Mouse (Mus musculus): Measurements from ENCODE around the gene Hdac10. TPM values are rescaled to one million over a fixed set of nuclear protein-coding genes. Genes with fewer than 3 reads are reported as not detected.
A peak's percentile ranks its signal among the peaks of the same experiment; 100 is the strongest.

The Hdac10 gene
- total and polyA plus RNA-seq, 2 experiments = 10.0 to 22.0 TPM

GRCm38 (mm10) chr15:89141905-89142304 is 13.4 kb upstream of the Hdac10 start:
- no peak for TF ChIP-seq POLR2A (IDR thresholded peaks at IDR 0.05; ENCODE audit: extremely low read depth, insufficient read depth, low read length)
- TF ChIP-seq CTCF (IDR thresholded peaks at IDR 0.05; ENCODE audit: low read depth, low read length) = no peak
- Histone ChIP-seq H3K79me2 (ENCODE audit: control insufficient read depth, insufficient read depth, low read length) (no peaks in the 10 kb centered on the region), H3K27me3 (ENCODE audit: control insufficient read depth, insufficient read depth, low read length) (peaks cover 10% of the 10 kb centered on the region), H3K9ac (ENCODE audit: low read depth, low read length) (no peak overlapping the region), H3K36me3 (ENCODE audit: control insufficient read depth, insufficient read depth, low read length) (no peaks in the 10 kb centered on the region), H3K27ac (replicated peaks; ENCODE audit: insufficient read depth, low read depth, low read length) (0 out of 2 replicates have a peak overlapping the region, but pooled peaks have one; percentile 18), H3K4me3 (ENCODE audit: insufficient read depth, low read depth, low read length) (no peak overlapping the region), H3K4me1 (ENCODE audit: control insufficient read depth, insufficient read depth, low read length) (no peaks in the 10 kb centered on the region)
- no peak for DNase-seq (ENCODE audit: extremely low read depth, low read depth, low spot score)
- WGBS = 64% methylated on average over 4 of the region's 4 CpGs

- Histone ChIP-seq H3K79me2 (ENCODE audit: control insufficient read depth, insufficient read depth, low read length) (no peaks in the 10 kb centered on the region), H3K36me3 (ENCODE audit: control insufficient read depth, insufficient read depth, low read length) (no peaks in the 10 kb centered on the region), H3K4me3 (ENCODE audit: insufficient read depth, low read depth, low read length) (no peak overlapping the region), H3K9ac (ENCODE audit: low read depth, low read length) (no peak overlapping the region), H3K27ac (replicated peaks; ENCODE audit: insufficient read depth, low read depth, low read length) (no peak overlapping the region), H3K27me3 (ENCODE audit: control insufficient read depth, insufficient read depth, low read length) (peaks cover 8% of the 10 kb centered on the region), H3K4me1 (ENCODE audit: control insufficient read depth, insufficient read depth, low read length) (no peaks in the 10 kb centered on the region)
- no peak for DNase-seq (ENCODE audit: extremely low read depth, low read depth, low spot score)
- TF ChIP-seq POLR2A (IDR thresholded peaks at IDR 0.05; ENCODE audit: extremely low read depth, insufficient read depth, low read length) = no peak
- no peak for TF ChIP-seq CTCF (IDR thresholded peaks at IDR 0.05; ENCODE audit: low read depth, low read length)
- WGBS = 20% methylated on average over 5 of the region's 5 CpGs
These were observed 12.9 kb upstream of the Hdac10 start for GRCm38 (mm10) chr15:89141443-89141842.

- H3K27me3 ChIP-seq (ENCODE audit: control insufficient read depth, insufficient read depth, low read length) = 0 out of 2 replicates have a peak, but pooled peaks cover 2% of the 10 kb centered on the region
- no peak for DNase-seq (ENCODE audit: extremely low read depth, low read depth, low spot score)
- peak within 1 kb of the TSS; percentile 79 for H3K4me3 ChIP-seq (ENCODE audit: insufficient read depth, low read depth, low read length)
- no peaks in the 10 kb centered on the region for H3K79me2 ChIP-seq (ENCODE audit: control insufficient read depth, insufficient read depth, low read length)
- H3K9ac ChIP-seq (ENCODE audit: low read depth, low read length) = peak within 1 kb of the TSS; percentile 84
- no peaks in the 10 kb centered on the region for H3K4me1 ChIP-seq (ENCODE audit: control insufficient read depth, insufficient read depth, low read length)
- peak within 1 kb of the TSS; percentile 59 for H3K27ac ChIP-seq (replicated peaks; ENCODE audit: insufficient read depth, low read depth, low read length)
- TF ChIP-seq CTCF (IDR thresholded peaks at IDR 0.05; ENCODE audit: low read depth, low read length) = no peak
- TF ChIP-seq POLR2A (IDR thresholded peaks at IDR 0.05; ENCODE audit: extremely low read depth, insufficient read depth, low read length) = no peak
- 2% methylated on average over 21 of the region's 21 CpGs for WGBS
- H3K36me3 ChIP-seq (ENCODE audit: control insufficient read depth, insufficient read depth, low read length) = no peaks in the 10 kb centered on the region
These were observed 12.3 kb upstream of the Hdac10 start, which contains the start of gene Mapk12 for GRCm38 (mm10) chr15:89140659-89141252. TSS of gene Mapk12 (minus strand) at chr15:89140703.

GRCm38 (mm10) chr15:89140048-89140658 is 11.7 kb upstream of the Hdac10 start:
- peak overlapping the region; percentile 79 for H3K4me3 ChIP-seq (ENCODE audit: insufficient read depth, low read depth, low read length)
- no peaks in the 10 kb centered on the region for H3K4me1 ChIP-seq (ENCODE audit: control insufficient read depth, insufficient read depth, low read length)
- TF ChIP-seq POLR2A (IDR thresholded peaks at IDR 0.05; ENCODE audit: extremely low read depth, insufficient read depth, low read length) (no peak), CTCF (IDR thresholded peaks at IDR 0.05; ENCODE audit: low read depth, low read length) (no peak)
- peak overlapping the region; percentile 59 for H3K27ac ChIP-seq (replicated peaks; ENCODE audit: insufficient read depth, low read depth, low read length)
- H3K27me3 ChIP-seq (ENCODE audit: control insufficient read depth, insufficient read depth, low read length) = no peaks in the 10 kb centered on the region
- H3K9ac ChIP-seq (ENCODE audit: low read depth, low read length) = peak overlapping the region; percentile 84
- H3K79me2 ChIP-seq (ENCODE audit: control insufficient read depth, insufficient read depth, low read length) = no peaks in the 10 kb centered on the region
- WGBS = 2% methylated on average over 52 of the region's 53 CpGs
- H3K36me3 ChIP-seq (ENCODE audit: control insufficient read depth, insufficient read depth, low read length) = no peaks in the 10 kb centered on the region
- DNase-seq (ENCODE audit: extremely low read depth, low read depth, low spot score) = no peak

GRCm38 (mm10) chr15:89138531-89138930 is 10.0 kb upstream of the Hdac10 start:
- 86% methylated on average over 6 of the region's 6 CpGs for WGBS
- H3K9ac ChIP-seq (ENCODE audit: low read depth, low read length) = no peak overlapping the region
- no peak for DNase-seq (ENCODE audit: extremely low read depth, low read depth, low spot score)
- H3K27me3 ChIP-seq (ENCODE audit: control insufficient read depth, insufficient read depth, low read length) = no peaks in the 10 kb centered on the region
- no peak overlapping the region for H3K27ac ChIP-seq (replicated peaks; ENCODE audit: insufficient read depth, low read depth, low read length)
- H3K36me3 ChIP-seq (ENCODE audit: control insufficient read depth, insufficient read depth, low read length) = no peaks in the 10 kb centered on the region
- no peak overlapping the region for H3K4me3 ChIP-seq (ENCODE audit: insufficient read depth, low read depth, low read length)
- no peaks in the 10 kb centered on the region for H3K79me2 ChIP-seq (ENCODE audit: control insufficient read depth, insufficient read depth, low read length)
- TF ChIP-seq POLR2A (IDR thresholded peaks at IDR 0.05; ENCODE audit: extremely low read depth, insufficient read depth, low read length) = no peak
- TF ChIP-seq CTCF (IDR thresholded peaks at IDR 0.05; ENCODE audit: low read depth, low read length) = no peak
- H3K4me1 ChIP-seq (ENCODE audit: control insufficient read depth, insufficient read depth, low read length) = no peaks in the 10 kb centered on the region

GRCm38 (mm10) chr15:89138046-89138405 is 9.5 kb upstream of the Hdac10 start:
- no peak overlapping the region for H3K9ac ChIP-seq (ENCODE audit: low read depth, low read length)
- 87% methylated on average over 7 of the region's 7 CpGs for WGBS
- no peaks in the 10 kb centered on the region for H3K27me3 ChIP-seq (ENCODE audit: control insufficient read depth, insufficient read depth, low read length)
- H3K4me3 ChIP-seq (ENCODE audit: insufficient read depth, low read depth, low read length) = no peak overlapping the region
- no peak for TF ChIP-seq CTCF (IDR thresholded peaks at IDR 0.05; ENCODE audit: low read depth, low read length)
- TF ChIP-seq POLR2A (IDR thresholded peaks at IDR 0.05; ENCODE audit: extremely low read depth, insufficient read depth, low read length) = no peak
- H3K36me3 ChIP-seq (ENCODE audit: control insufficient read depth, insufficient read depth, low read length) = no peaks in the 10 kb centered on the region
- H3K4me1 ChIP-seq (ENCODE audit: control insufficient read depth, insufficient read depth, low read length) = no peaks in the 10 kb centered on the region
- no peaks in the 10 kb centered on the region for H3K79me2 ChIP-seq (ENCODE audit: control insufficient read depth, insufficient read depth, low read length)
- H3K27ac ChIP-seq (replicated peaks; ENCODE audit: insufficient read depth, low read depth, low read length) = no peak overlapping the region
- no peak for DNase-seq (ENCODE audit: extremely low read depth, low read depth, low spot score)
